Mouse (Mus musculus) forebrain, embryonic 15.5 days (tissue): ENCODE data around the gene Gm11939. TPM values are rescaled to one million over a fixed set of nuclear protein-coding genes. Genes with fewer than 3 reads are reported as not detected.
"Not testable (repeated sequence)": the region's sequence is repeated elsewhere in the genome, so short reads cannot be mapped to it uniquely, and the experiment has no call there.

ENCODE experiments used
- ATAC-seq: fragments of 200-750 bp; cut with Nextera tagmentation; replicated peaks from 2 replicates; pipeline ENCODE4 v1.8.0; 2017; ENCODE audit warnings: mild to moderate bottlenecking, moderate TSS enrichment, moderate library complexity
- H3K27ac ChIP-seq: fragments of 300-500 bp; sonication (generic); replicated peaks from 2 replicates; pipeline ENCODE4 v1.5.1; 2015; ENCODE audit warnings: mild to moderate bottlenecking, inconsistent platforms
- H3K27me3 ChIP-seq: fragments of 300-500 bp; sonication (generic); 2 replicates; pipeline ENCODE4 v1.6.1; 2015; ENCODE audit warnings: inconsistent platforms
- H3K36me3 ChIP-seq: fragments of 300-500 bp; sonication (generic); 2 replicates; pipeline ENCODE4 v1.6.1; 2015; ENCODE audit warnings: mild to moderate bottlenecking, inconsistent platforms
- H3K4me1 ChIP-seq: fragments of 300-500 bp; sonication (generic); 2 replicates; pipeline ENCODE4 v1.6.1; 2015; ENCODE audit warnings: inconsistent platforms
- H3K4me2 ChIP-seq: fragments of 300-500 bp; sonication (generic); replicated peaks from 2 replicates; pipeline ENCODE4 v1.6.1; 2015; ENCODE audit warnings: mild to moderate bottlenecking, inconsistent platforms
- H3K4me3 ChIP-seq: fragments of 300-500 bp; sonication (generic); 2 replicates; pipeline ENCODE4 v1.5.1; 2015; ENCODE audit warnings: mild to moderate bottlenecking, inconsistent platforms
- H3K9ac ChIP-seq: fragments of 300-500 bp; sonication (generic); replicated peaks from 2 replicates; pipeline ENCODE4 v1.6.1; 2015; ENCODE audit warnings: mild to moderate bottlenecking, inconsistent platforms
- H3K9me3 ChIP-seq: fragments of 300-500 bp; sonication (generic); 2 replicates; pipeline ENCODE4 v1.6.1; 2016; ENCODE audit warnings: inconsistent platforms
- WGBS: fragments of 180-500 bp; shearing (Covaris S2); methylation state at CpG from one replicate; pipeline ENCODE4 v1.1.7; 2015; ENCODE audit warnings: mixed read lengths; 5-methylcytosine and 5-hydroxymethylcytosine counted together
- polyA plus RNA-seq: library from polyadenylated mRNA; unstranded; fragments of >200 nt; fragmentation: Nextera tagmentation; extraction: Ambion mirVana; gene quantifications from 2 replicates; pipeline ENCODE4 v1.2.1, GENCODE M21; 2015

Gm11939 gene
- polyA plus RNA-seq, result not detected in 2 replicates

DNA sequence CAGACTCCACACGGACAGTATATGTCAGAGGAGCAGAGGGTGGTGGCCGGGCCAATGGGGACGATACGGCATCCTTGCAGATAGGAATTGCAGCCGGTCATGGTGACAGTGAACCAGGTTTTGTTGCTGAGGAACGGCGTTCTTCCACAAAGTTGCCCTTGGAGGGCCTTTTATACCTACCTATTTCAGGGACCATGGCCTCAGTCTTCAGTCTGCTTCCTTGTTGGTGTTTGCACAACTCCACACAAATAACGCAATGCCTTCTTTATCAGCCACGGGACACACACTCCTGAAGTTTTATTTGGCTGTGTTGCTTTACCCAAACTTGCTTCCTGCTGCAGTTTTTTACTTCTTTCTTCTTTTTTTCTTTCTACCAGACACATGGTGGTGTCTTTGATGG, at the start of gene Gm11939:
Gm11939 (minus strand) TSS at position 101 of the 400 bp plus-strand sequence.
- no peaks in the 10 kb centered on the region for H3K4me1 ChIP-seq
- no peaks in the 10 kb centered on the region for H3K27me3 ChIP-seq
- H3K4me2 ChIP-seq, result no peak within 1 kb of the TSS
- 94% methylated on average over 9 of the region's 9 CpGs for WGBS
- no peak within 1 kb of the TSS for H3K27ac ChIP-seq
- ATAC-seq, result no peak
- H3K4me3 ChIP-seq, result no peak within 1 kb of the TSS
- no peaks in the 10 kb centered on the region for H3K36me3 ChIP-seq
- H3K9ac ChIP-seq, result no peak within 1 kb of the TSS
- H3K9me3 ChIP-seq, result no peaks in the 10 kb centered on the region

DNA sequence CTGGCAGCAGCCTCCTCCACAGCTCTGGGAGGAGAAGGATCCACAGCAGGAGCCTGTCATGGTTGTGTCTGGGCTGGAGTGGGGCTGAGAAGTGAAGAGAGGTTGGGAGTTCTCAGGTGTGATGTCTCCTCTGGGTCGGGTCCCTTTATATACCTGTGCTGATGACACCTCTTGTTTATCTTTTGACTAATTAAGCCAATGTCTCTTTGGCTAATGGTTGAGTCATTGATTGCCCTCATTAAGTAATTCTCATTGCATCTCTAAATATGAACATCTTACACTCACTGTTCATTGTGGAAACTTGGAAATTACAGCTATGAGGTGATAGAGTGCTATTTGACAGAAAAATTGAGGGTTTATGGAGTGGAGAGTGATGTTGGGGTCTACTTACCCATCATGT, 43.9 kb upstream of the Gm11939 start, which contains the start of gene Gm11938:
Gm11938 (minus strand) TSS at position 101 of the 400 bp plus-strand sequence.
- not testable (repeated sequence) for H3K27ac ChIP-seq, ATAC-seq, H3K4me1 ChIP-seq, H3K4me3 ChIP-seq, H3K27me3 ChIP-seq, H3K9me3 ChIP-seq, H3K36me3 ChIP-seq, H3K9ac ChIP-seq, H3K4me2 ChIP-seq
- 86% methylated on average over 1 of the region's 1 CpGs for WGBS

DNA sequence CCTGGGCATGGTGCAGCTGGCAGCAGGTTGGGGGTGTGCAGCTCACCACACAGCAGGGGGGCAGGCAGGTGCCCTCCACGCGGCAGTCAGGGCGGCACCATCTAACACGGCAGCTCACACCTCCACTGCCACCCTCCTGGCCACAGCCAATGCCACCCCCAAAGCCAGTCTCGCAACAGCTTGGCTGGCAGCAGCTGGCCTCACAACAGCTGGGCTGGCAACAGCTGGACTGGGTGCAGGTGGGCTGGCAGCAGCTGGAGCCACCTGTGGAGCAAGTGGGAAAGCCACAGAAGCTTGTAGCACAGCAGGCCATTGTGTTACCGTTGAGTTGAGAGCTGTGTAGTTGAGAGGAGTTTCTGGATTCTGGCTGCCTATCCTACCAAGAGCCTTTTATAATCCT, 38.5 kb upstream of the Gm11939 start, which contains the start of gene Krtap9-3:
Krtap9-3 (minus strand) TSS at position 364 of the 400 bp plus-strand sequence.
- not testable (repeated sequence) for ATAC-seq, H3K9me3 ChIP-seq, H3K27me3 ChIP-seq, H3K27ac ChIP-seq, H3K4me1 ChIP-seq, H3K4me3 ChIP-seq, H3K9ac ChIP-seq, H3K36me3 ChIP-seq, H3K4me2 ChIP-seq
- WGBS, result 79% methylated on average over 6 of the region's 6 CpGs

- Histone ChIP-seq H3K9ac (no peak within 1 kb of the TSS), H3K9me3 (no peaks in the 10 kb centered on the region), H3K4me3 (no peak within 1 kb of the TSS), H3K27ac (no peak within 1 kb of the TSS), H3K4me1 (no peaks in the 10 kb centered on the region), H3K36me3 (no peaks in the 10 kb centered on the region), H3K4me2 (no peak within 1 kb of the TSS), H3K27me3 (no peaks in the 10 kb centered on the region)
- no peak for ATAC-seq
- 84% methylated on average over 6 of the region's 6 CpGs for WGBS
Observed at GRCm38 (mm10) chr11:99590981-99591380, 31.7 kb upstream of the Gm11939 start, which contains the start of gene Krtap1-3. TSS of gene Krtap1-3 (minus strand) at chr11:99591339.

DNA sequence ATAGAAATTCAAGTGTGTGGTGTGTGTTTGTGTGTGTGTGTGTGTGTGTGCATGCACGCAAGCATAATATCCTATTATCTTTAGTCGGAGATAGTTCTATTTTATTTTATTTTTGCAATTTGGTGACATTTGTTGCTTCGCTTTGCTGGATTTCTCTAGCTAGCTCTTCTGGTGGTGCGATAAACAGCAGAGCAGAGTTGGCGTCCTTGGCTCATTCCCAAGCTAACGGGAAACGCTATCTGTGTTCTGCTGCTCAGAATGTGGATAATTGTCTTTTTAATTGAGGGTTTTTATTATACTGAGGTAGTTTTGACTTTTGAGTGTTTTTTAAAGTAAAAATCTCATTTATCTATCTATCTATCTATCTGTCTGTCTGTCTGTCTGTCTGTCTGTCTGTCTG, 25.8 kb upstream of the Gm11939 start:
- Histone ChIP-seq H3K9me3 (no peaks in the 10 kb centered on the region), H3K4me1 (no peaks in the 10 kb centered on the region), H3K4me2 (no peak overlapping the region), H3K36me3 (no peaks in the 10 kb centered on the region), H3K4me3 (no peak overlapping the region), H3K27ac (no peak overlapping the region), H3K9ac (no peak overlapping the region), H3K27me3 (no peaks in the 10 kb centered on the region)
- ATAC-seq, result no peak
- 77% methylated on average over 7 of the region's 7 CpGs for WGBS

- no peaks in the 10 kb centered on the region for H3K36me3 ChIP-seq
- H3K4me3 ChIP-seq, result no peak within 1 kb of the TSS
- no peak within 1 kb of the TSS for H3K27ac ChIP-seq
- no peak within 1 kb of the TSS for H3K4me2 ChIP-seq
- no peaks in the 10 kb centered on the region for H3K4me1 ChIP-seq
- no peaks in the 10 kb centered on the region for H3K27me3 ChIP-seq
- WGBS, result 82% methylated on average over 5 of the region's 5 CpGs
- no peaks in the 10 kb centered on the region for H3K9me3 ChIP-seq
- H3K9ac ChIP-seq, result no peak within 1 kb of the TSS
- ATAC-seq, result no peak
Observed at GRCm38 (mm10) chr11:99583245-99583704, 24.0 kb upstream of the Gm11939 start, which contains the start of gene Krtap1-4. TSS of gene Krtap1-4 (minus strand) at chr11:99583654.

DNA sequence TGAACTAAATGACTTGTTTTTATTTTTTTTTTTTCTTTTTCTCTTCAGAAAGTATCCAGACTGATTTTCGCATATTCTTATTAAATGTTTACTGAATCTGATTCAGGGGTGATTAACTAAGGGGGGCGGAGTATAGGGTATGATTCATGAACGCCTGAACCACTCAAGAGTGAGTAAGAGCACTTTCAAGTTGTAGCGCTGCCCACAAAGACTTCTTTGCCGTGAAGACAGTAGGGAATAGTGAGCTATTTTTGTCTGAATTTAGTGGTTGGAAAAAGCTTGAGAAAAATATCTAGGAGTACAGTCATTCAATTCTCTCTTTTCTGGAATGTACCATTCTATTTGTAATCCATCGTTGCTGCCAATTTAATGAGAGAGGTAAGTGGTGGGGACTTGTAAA, 22.3 kb upstream of the Gm11939 start:
- H3K4me3 ChIP-seq, result no peak overlapping the region
- H3K4me2 ChIP-seq, result no peak overlapping the region
- no peaks in the 10 kb centered on the region for H3K4me1 ChIP-seq
- H3K27me3 ChIP-seq, result no peaks in the 10 kb centered on the region
- no peak overlapping the region for H3K27ac ChIP-seq
- no peaks in the 10 kb centered on the region for H3K36me3 ChIP-seq
- no peaks in the 10 kb centered on the region for H3K9me3 ChIP-seq
- no peak overlapping the region for H3K9ac ChIP-seq
- no peak for ATAC-seq
- 66% methylated on average over 6 of the region's 6 CpGs for WGBS

- H3K27ac ChIP-seq, result no peak overlapping the region
- no peak overlapping the region for H3K4me3 ChIP-seq
- no peaks in the 10 kb centered on the region for H3K9me3 ChIP-seq
- WGBS, result 90% methylated on average over 5 of the region's 5 CpGs
- no peaks in the 10 kb centered on the region for H3K4me1 ChIP-seq
- H3K27me3 ChIP-seq, result no peaks in the 10 kb centered on the region
- no peak for ATAC-seq
- H3K36me3 ChIP-seq, result no peaks in the 10 kb centered on the region
- H3K9ac ChIP-seq, result no peak overlapping the region
- H3K4me2 ChIP-seq, result no peak overlapping the region
Observed at GRCm38 (mm10) chr11:99581051-99581450, 21.8 kb upstream of the Gm11939 start.

GRCm38 (mm10) chr11:99580636-99581035, 21.4 kb upstream of the Gm11939 start, which contains the start of gene Krtap1-5:
TSS of gene Krtap1-5 (minus strand) at chr11:99581016.
- no peaks in the 10 kb centered on the region for H3K27me3 ChIP-seq
- H3K4me3 ChIP-seq, result no peak within 1 kb of the TSS
- H3K4me2 ChIP-seq, result no peak within 1 kb of the TSS
- WGBS, result 85% methylated on average over 6 of the region's 6 CpGs
- H3K27ac ChIP-seq, result no peak within 1 kb of the TSS
- no peaks in the 10 kb centered on the region for H3K4me1 ChIP-seq
- no peak for ATAC-seq
- H3K9me3 ChIP-seq, result no peaks in the 10 kb centered on the region
- no peaks in the 10 kb centered on the region for H3K36me3 ChIP-seq
- H3K9ac ChIP-seq, result no peak within 1 kb of the TSS

DNA sequence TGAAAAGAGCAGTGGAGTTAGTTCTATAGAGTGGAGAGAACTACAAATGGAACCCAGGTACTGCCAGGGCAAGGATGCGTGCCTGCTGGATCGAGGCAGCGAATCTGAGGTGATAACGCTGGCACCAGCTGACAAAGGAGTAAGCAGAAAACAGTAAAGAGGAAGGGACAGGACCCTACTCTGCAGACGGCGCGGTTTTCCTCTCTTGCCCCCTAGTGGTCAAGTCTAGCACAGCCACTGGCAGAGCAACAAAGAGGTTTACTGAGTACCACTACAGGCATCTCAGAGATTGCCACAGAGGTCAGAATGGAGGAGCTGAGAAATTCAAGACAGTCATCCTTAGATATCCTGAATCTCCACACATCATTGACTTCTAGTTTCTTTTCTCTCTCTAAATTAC, 14.8 kb upstream of the Gm11939 start:
- H3K36me3 ChIP-seq, result no peaks in the 10 kb centered on the region
- WGBS, result 2% methylated on average over 7 of the region's 7 CpGs
- no peaks in the 10 kb centered on the region for H3K4me1 ChIP-seq
- 0 out of 2 replicates have a peak overlapping the region, but pooled peaks have one; percentile 8 for H3K4me3 ChIP-seq
- H3K9ac ChIP-seq, result no peak overlapping the region
- no peaks in the 10 kb centered on the region for H3K9me3 ChIP-seq
- no peaks in the 10 kb centered on the region for H3K27me3 ChIP-seq
- ATAC-seq, result peak; percentile 60
- H3K27ac ChIP-seq, result no peak overlapping the region
- H3K4me2 ChIP-seq, result peak overlapping the region; percentile 23

- no peaks in the 10 kb centered on the region for H3K36me3 ChIP-seq
- no peak overlapping the region for H3K9ac ChIP-seq
- 20% methylated on average over 4 of the region's 4 CpGs for WGBS
- H3K27ac ChIP-seq, result no peak overlapping the region
- no peak for ATAC-seq
- H3K4me2 ChIP-seq, result no peak overlapping the region
- no peaks in the 10 kb centered on the region for H3K4me1 ChIP-seq
- no peak overlapping the region for H3K4me3 ChIP-seq
- no peaks in the 10 kb centered on the region for H3K27me3 ChIP-seq
- no peaks in the 10 kb centered on the region for H3K9me3 ChIP-seq
Observed at GRCm38 (mm10) chr11:99573164-99573563, 13.9 kb upstream of the Gm11939 start.

DNA sequence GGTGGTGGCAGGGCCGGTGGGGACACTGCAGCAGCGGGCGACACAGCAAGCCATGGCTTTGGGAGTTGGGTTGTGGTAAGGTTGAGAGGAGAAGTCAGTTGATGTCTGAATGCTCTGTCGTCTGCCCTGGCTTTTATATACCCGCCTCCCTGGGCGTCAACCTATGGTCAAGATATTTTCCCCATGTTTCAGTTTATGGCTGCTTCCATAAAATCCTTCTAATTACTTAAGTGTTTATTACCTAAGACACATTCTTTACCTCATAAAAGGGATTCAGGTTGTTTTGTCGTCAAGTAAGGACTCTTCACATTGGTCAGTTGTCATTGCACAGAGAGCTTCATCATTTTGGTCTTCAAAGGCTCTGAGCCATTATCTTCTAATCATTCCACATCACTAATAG, 7.3 kb upstream of the Gm11939 start, which contains the start of gene Krtap3-1:
Krtap3-1 (minus strand) TSS at position 101 of the 400 bp plus-strand sequence.
- no peaks in the 10 kb centered on the region for H3K4me1 ChIP-seq
- ATAC-seq, result no peak
- no peak within 1 kb of the TSS for H3K4me2 ChIP-seq
- no peaks in the 10 kb centered on the region for H3K9me3 ChIP-seq
- H3K36me3 ChIP-seq, result no peaks in the 10 kb centered on the region
- no peaks in the 10 kb centered on the region for H3K27me3 ChIP-seq
- H3K27ac ChIP-seq, result no peak within 1 kb of the TSS
- no peak within 1 kb of the TSS for H3K4me3 ChIP-seq
- WGBS, result 95% methylated on average over 7 of the region's 7 CpGs
- no peak within 1 kb of the TSS for H3K9ac ChIP-seq

GRCm38 (mm10) chr11:99562580-99562979, 3.3 kb upstream of the Gm11939 start:
- 84% methylated on average over 6 of the region's 6 CpGs for WGBS
- H3K27me3 ChIP-seq, result no peaks in the 10 kb centered on the region
- no peak overlapping the region for H3K4me2 ChIP-seq
- no peak for ATAC-seq
- no peak overlapping the region for H3K27ac ChIP-seq
- no peaks in the 10 kb centered on the region for H3K4me1 ChIP-seq
- no peak overlapping the region for H3K9ac ChIP-seq
- H3K36me3 ChIP-seq, result no peaks in the 10 kb centered on the region
- H3K9me3 ChIP-seq, result no peaks in the 10 kb centered on the region
- no peak overlapping the region for H3K4me3 ChIP-seq
